Mouse (Mus musculus): ENCODE data around the gene Plcg2.

Gene Plcg2

GRCm38 (mm10) chr8:117485316-117485715, 12.8 kb upstream of the Plcg2 start:
- DNase-seq (ENCODE audit: low spot score): no peak

DNA sequence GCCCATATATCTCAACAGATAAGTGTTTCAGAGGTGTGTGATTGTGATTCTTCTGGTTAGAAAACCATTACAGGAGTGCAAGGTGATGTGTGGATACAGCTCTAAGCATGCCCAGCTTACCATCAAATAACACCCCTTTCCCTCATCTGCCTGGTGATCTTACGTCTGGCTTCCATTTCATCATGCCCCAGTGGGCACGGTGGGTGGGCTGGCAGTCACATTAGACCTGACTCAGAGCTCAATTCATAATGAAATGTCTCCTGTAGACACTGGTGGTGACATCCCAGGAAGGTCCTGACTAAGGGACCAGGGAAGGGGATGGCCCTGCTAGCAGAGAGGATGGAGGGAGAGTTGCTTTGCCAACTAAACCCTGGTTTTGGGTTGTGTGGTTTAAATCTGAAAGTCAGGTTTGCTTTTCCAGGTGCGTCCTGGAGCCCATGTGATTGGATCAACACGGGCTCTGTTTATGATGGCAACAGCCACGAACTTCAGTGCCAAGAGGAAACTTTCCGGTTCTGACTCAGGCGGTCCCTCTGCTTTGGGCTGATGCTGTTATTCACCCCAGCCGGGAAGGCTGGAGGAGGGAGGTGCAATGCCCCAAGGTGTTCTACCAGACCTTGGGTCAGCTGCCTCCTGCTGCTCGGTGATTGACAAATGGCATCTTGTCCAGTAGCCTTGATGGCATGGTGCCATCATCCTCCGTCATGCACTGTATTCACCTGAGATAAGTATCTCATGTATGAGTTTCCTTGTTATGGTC, 9.7 kb upstream of the Plcg2 start:
- DNase-seq (ENCODE audit: low spot score): no peak

DNA sequence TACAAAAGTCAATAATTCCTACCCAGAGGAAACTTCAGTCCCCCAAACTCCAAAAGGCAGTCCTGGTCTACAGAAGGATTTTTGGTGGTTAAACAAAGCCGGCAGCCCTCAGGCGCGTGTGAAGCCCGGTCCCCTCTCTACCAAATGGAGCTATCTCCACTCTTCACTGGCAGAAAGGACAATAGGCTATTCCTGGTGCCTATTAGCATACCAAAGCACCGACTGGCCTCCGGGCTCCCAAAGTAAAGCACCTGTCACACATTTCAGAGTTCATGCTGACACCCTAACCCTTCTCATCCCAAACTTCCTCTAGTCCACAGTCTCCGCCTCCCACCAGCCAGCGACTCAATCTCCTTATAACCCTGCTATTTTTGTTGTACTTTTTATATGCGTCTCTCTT, 4.5 kb upstream of the Plcg2 start:
- DNase-seq (ENCODE audit: low spot score): no peak

DNA sequence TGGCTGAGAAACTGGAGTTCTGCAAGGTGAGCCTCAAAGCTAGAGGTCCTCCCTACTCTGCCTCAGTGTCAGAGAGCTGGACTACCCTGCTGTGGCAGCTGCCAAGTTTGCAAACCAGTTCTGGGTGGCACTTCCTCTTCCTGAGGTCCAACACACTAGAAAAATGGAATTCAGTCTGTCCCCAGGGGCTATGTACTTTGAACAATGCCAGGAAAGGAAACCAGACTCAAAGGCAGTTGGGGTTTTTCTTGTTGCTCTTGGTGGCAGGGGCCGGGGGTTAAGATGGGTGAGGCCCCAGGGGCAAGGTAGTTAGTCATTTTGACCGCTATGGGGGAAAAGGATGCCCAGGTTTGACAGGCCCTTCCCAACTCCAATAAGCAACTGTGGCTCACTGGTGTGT, 3.2 kb upstream of the Plcg2 start:
- DNase-seq (ENCODE audit: low spot score): no peak

- no peak for DNase-seq (ENCODE audit: low spot score)
Observed at GRCm38 (mm10) chr8:117498915-117499540, 937 bp downstream of the Plcg2 start.

DNA sequence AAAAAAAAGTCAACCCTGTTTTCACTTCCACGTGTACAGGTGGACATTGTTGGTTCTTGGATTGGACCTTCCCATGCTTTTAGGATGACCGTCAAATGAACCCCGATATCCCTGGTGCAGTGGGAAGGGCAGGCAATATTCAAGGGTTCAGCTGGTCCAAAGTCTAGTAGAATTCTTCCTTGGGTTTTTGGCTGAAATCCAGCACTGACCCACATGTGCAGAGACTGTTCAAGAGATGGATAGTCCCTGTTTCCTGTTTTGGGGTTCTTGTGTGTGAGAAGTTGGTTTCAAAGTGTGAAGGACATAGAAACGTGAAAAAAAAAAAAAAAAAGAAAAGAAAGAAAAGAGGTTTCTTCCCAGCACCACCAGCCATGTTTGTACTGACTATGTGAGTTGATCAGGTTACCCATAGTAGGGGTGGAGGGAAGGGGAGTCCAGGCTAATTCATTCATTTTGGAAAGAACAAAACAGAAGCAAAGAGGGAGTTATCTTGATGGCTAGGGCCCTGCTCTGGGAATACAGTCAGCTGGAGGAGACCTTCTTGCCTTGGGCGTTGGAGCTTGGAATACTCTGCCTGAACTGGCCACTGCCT, 2.2 kb downstream of the Plcg2 start:
- no peak for DNase-seq (ENCODE audit: low spot score)

DNA sequence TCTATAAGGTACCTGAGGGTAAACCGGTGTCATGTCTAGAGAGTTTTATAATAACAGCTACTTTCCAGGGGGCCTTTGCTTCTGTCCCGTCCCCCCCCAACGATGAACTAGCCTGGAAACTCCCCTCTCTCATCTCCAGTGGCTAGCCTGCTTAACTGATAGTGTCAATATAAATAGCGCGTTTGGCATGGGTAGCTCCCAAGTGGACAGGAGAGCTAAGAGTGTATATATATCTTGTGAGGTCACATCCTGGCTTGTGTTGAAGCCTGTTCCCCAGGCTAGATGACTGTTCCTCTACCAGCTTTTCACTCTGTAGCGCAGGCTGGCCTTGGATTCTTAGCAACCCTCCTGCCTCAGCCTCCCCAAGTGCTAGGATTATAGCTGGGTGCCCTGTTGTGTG, 3.2 kb downstream of the Plcg2 start:
- DNase-seq (ENCODE audit: low spot score): no peak

DNA sequence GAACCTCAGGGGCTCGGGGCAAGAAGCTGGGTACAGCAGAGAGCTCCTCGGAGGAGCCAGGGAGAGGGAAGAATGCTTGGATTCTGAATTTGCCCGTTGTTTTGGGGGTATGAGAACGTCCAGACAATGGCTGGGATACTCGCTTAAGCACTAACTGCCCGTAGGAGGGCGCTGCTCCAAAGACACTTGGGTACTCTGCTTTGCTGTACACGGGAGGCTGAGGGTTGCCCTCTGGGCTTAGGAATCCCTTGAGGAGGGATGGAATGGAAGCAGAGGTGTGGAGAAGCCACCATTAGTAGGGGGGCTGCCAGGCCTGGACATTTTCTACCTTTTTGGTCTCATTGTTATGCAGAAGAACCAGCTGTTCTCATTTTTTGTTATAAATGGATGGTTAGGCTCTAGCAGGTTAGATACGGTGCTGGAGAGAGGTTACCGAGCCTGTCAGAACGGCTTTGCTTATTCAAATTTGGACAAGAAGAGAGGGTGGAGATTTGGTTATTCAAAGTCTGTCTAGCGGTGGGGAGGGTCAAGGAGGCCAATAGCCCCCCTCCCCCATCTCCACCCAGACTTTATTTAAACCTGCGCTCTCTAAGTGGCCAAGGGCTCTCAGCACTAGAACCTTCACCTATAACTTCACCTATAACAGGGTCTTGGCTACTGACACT, 5.4 kb downstream of the Plcg2 start:
- no peak for DNase-seq (ENCODE audit: low spot score)

DNA sequence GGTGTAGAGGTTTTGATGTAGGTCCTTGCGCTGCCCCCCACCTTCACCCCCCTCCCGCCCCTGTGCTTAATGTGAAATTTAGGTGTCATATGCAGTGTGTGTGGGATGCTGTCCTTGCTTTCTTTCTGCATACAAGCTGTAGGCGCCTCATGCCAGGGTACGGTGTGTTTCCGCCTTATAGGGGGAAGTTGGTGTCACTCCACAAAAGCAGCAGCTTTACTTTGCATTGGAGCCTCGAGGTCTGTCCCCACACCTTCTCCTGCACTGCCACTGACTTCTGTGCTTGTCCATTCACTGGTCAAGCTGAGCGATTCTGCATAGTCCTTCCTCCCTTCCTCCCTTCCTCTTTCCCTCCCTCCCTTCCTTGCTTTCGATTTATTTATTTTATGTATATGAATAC, 9.6 kb downstream of the Plcg2 start:
- no peak for DNase-seq (ENCODE audit: low spot score)

GRCm38 (mm10) chr8:117516876-117517565, 18.9 kb downstream of the Plcg2 start:
- no peak for DNase-seq (ENCODE audit: low spot score)

DNA sequence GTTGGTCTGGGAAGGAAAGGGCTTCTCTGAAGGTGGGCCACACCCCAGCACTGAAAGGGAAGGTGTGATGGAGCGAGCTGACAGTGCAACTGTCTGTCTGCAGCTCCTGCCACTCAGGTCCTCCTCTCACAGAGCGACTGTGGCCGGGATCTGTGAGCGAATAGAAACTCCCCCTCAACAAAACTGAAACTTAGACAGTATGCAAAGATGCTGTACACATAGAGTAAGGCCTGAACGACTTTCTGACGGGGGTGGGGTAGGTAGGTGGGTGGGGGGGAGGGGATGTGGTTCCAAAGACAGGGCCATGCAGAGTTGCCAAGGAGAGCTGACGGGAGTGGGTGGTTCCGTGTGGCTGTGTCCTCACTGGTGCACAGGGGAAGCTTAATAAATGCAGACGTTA, 19.8 kb downstream of the Plcg2 start:
- no peak for DNase-seq (ENCODE audit: low spot score)

DNA sequence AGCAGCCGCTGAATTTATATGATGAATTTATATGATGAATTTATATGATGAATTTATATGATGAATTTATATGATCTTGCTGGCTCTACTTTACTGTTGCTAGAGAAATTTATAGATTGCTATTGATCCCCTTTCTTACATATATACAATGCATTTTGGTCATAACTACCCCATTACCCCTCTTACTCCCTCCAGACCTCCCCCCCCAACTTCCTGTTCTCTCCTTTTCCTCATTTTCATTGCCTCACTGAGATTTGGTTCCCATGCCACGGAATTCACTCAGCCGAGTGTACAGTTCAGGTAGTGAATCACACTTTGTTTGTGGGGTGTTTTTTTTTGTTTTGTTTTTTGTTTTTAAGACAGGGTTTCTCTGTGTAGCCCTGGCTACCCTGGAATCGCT, 20.8 kb downstream of the Plcg2 start:
- DNase-seq (ENCODE audit: low spot score): no peak

DNA sequence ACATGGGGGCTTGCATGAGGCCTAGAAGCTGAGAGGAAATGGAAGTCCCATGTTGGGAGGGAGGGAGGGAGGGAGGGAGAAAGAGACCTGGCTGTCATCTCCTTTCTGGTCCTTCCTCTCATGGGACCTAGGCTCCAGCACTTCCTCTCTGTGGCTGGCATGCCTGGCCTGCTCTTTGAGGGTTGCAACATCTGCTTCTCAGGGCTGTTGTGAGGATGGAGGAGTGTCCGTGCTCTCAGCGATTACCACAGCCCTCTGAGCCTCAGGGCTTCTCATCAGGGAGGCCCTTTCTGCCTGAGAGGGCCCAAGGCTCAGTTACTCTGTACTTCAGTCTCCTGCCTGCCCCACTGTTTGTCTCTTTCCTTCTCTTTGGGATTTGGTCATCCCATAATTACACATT, 28.1 kb downstream of the Plcg2 start:
- peak; percentile 31 for DNase-seq (ENCODE audit: low spot score)

- DNase-seq (ENCODE audit: low spot score): no peak
Observed at GRCm38 (mm10) chr8:117527983-117528382, 29.9 kb downstream of the Plcg2 start.

DNA sequence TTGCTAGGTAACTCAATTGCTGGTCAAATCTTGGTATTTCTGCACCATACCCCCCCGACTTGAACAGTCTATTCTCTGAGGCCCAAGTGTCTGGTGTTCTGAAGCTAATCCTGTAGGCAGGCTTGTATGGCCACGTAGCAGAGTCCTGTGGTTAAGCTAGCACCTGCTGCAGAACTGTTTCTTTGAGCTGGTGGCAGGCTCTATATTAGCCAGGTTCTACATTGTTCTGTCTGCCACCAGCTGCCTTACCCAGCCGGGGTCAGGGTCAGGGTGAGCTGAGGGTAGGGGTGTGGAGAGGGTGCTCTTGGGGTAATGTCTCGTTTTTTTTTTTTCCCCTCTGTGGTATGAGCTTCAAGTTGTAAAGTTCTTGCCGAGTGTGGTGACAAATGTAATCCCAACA, 31.1 kb downstream of the Plcg2 start:
- no peak for DNase-seq (ENCODE audit: low spot score)

DNA sequence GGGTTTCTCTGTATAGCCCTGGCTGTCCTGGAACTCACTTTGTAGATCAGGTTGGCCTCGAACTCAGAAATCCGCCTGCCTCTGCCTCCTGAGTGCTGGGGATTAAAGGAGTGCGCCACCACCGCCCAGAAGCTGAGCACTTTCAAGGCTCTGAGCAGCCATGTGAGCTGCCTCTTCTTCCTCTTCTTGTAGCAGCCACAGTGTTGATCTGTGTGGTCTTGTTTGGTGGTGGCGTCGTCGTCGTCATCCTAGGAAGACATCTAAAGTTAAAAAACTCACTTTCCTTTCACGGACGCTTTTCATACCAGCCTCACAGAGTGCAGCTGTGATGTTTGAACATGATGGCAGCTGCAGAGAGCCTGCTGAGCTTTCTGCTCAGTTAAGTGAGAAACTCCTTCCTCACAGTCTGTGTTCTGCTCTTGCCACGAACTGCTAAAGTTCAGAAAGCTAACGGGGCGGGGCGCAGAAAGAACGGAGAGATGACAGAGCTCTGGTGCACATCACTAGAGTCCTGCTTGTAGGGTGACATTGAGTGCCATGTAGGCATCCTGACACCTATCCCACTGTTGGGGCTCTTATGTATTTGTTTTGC, 34.4 kb downstream of the Plcg2 start:
- DNase-seq (ENCODE audit: low spot score): no peak

GRCm38 (mm10) chr8:117536862-117537261, 38.8 kb downstream of the Plcg2 start:
- no peak for DNase-seq (ENCODE audit: low spot score)

DNA sequence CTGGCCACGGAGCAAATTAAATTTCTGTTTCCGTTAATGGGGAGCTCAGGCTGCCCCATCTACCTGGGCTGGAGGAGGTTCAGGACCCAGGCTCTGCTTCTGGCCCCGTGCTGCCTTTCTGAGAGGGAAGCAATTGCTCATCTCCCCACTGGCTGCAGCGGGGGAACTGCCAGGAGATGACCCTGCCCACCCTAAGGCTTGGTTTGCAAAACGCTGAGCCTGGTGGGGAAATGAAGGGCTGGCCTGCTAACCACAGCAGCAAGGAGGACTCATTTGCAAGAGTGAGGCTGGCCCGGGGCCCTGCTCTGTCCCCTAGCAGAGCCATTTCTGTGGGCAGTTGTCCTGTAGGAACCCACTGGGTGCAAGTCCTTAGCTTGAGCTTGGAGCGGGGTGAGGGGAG, 39.7 kb downstream of the Plcg2 start:
- DNase-seq (ENCODE audit: low spot score): no peak

DNA sequence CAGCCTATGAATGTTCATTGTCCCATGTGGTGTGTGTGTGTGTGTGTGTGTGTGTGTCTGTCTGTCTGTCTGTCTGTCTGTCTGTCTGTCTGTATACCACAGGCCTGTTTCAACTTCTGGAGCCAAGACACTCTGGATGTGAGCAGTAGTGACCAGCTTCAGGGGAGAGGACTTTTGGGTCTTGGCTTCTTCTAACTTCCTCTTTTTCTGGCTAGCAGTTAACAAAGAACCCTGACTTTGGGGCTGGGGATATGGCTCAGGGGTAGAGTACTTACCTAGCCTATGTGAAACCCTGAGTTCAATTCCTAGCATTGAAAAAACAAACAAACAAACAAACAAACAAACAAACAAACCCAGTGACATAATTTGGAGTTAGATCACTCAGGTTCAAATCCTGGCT, 44.9 kb downstream of the Plcg2 start:
- no peak for DNase-seq (ENCODE audit: low spot score)

DNA sequence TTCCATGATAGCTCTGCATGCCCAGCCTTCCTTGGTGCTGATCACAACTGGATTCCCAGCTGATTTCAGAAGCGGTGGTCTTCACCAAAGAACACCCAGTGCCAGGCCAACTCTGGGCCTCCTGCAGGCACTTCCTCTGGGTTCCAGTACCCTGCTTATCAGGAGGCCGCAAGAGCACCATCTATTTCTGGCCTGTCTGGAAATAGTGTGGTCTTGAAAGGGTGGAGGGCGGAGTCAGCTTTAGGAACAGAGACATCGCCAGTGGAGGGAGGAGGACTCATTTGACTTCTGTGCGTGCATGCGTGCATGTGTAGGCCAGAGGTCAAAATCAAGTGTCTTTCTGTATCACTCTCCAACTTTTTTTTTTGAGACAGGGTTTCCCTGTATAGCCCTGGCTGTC, 45.7 kb downstream of the Plcg2 start:
- DNase-seq (ENCODE audit: low spot score): peak; percentile 18

DNA sequence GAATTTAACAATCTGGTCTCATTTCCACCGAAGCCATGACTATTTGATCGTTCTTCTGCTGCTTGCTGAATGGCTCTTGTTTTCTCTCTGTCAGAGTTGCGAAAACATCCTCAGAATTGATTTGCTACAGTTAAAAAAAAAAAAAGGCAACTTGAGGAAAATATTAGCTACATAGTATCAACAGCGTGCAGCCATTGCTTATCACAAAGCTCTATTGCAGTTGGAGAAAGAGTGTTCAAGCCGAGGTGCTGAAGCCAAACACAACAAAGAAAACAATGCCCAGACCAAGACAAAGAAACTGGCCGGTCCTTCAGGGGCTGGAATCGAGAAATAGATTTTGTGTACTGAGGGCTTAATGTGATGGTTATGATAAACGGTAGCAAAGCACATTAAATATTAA, 47.0 kb downstream of the Plcg2 start:
- no peak for DNase-seq (ENCODE audit: low spot score)

DNA sequence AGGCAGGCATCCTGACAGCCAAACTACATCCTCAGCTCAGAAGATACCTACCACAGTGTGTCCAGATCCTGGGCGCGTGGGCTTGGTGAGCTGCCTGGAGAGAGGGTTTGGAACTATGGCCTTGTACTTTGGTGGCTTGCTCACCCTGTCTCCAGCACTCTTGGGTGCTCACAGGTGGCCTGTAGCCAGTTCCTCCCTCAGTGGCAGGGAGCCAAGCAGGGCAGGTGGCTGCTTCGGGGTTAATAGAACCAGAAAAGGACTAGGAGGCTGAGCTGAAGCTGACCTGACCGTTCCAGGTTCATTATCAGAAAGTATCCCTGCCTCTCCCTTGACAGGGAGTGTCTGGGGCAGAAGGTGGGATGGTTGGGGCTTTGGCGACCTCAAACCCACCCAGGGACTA, 48.3 kb downstream of the Plcg2 start:
- DNase-seq (ENCODE audit: low spot score): no peak
